Mouse (Mus musculus): ENCODE measurements around the gene Crtap.
"Not testable (repeated sequence)": the region's sequence is repeated elsewhere in the genome, so short reads cannot be mapped to it uniquely, and the experiment has no call there.

The Crtap gene

DNA sequence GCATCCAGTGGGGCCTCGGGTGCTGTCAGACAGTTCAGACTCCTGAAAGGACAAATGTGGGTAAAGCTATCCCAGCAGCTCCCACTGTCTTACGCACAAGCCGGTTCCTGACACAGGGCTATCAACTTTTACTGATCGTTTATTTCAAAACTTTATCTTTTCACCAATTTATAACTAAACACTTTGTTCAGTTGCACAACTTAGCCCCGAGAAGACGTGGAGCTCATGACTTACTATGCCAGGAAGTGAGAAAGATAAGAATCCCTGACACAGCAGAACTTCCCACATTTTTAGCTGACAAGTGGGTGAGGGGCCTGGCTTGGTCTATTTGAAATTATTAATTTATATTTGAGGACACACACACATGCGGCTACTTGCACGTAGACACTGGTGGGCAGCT lies 4.2 kb upstream of the Crtap start:
- no peak for DNase-seq

DNA sequence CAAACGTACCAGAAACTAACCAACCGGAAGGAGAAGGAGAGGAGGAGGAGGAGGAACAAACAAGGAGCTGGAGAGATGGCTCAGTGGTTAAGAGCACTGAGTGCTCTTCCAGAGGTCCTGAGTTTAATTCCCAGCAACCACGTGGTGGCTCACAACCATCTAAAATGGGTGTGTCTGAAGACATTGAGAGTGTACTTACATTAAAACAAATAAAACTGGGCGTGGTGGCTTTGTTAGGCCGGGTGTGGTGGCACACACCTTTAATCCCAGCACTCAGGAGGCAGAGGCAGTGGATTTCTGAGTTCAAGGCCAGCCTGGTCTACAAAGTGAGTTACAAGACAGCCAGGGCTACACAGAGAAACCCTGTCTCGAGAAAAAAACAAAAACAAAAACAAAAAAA lies 3.7 kb upstream of the Crtap start:
- not testable (repeated sequence) for DNase-seq

DNA sequence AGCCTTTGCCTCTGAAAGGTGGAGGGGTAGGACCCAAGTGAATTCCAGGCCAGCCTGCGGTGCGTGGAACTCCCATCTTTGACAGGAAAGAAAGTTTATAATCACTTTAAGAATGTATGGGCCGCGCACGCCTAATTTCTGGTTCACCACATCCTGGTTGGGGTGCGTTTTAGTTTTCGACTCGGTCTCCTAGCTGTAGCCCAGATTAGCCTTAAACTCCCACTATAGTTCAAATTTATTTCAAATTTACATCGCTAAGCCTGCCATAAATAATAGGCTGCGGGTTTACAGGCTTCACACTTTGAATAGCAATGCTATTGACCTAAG lies 237 bp upstream of the Crtap start:
- DNase-seq = no peak

DNA sequence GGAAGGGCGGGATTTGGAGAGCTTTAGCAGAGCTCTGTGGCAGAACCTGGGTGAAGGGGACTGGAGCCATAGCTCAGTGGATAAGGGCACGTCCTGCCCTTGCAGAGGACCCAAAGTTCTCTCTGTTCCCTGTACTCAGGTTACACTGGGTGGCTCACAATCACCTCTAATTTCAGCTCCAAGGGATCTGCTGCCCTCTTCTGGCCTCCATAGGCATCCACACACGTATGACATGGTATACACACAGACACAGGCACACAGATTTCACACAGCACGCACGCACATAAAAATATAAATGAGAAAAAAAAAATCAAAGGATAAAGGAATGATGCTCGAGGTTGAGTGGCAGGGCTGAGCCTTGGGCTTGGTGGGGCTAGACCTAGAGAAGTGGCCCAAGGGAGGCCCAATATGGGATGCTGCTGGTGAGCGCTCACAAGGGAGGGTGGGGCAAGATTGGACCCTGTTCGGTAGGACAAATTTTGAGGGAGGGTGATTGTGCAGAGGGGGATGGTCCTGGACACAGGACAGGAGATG lies 1.0 kb downstream of the Crtap start:
- no peak for DNase-seq

DNA sequence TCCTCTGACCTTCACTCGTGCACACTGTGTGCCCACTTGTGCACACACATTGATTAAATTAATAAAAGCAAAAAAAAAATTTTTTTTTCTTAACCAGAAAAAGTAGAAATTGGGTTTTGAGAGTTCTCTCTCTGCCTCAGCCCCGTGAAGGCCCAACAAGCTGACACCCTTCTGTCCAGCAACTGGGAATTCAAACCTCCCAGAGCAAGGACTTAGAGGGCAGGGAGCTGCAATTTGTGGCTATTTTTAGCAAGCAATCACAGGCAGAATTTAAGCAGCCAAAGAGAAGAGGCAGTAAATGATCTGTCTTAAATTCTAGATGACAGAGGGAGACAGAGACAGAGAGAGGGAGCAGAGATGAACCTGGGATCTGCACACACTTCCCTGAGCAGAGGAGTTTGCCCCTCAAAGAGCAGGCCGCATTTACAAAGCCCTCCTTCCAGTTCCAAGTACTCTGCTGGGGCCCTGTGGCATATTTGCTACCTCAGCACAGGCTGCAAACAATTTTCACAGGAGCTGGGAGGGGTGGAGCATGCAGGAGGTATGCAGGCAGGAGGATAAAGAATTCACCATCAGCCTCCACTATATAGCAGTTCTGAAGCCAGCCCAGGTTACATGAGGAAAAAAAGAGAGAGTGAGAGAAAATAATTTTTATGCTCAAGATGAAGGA lies 1.6 kb downstream of the Crtap start:
- DNase-seq = no peak

DNA sequence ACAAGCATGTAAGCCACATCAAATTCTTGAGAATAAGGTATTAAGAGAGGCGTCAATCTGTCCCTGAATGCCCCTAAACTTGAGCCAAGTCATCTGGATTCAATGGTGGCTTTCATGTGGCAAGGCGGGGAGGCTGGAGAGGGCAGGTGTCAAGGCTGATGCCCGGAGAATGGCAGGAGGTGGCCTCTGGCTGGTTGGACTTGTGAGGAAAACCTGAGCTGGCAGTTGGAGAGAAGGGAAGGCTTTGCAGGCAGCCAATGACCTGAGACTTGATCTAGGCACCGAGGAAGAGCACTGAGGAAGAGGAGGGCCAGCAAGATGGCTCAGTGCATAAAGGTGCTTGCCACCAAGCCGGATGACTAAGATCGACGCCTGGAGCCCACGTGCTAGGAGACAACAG lies 2.2 kb downstream of the Crtap start:
- DNase-seq = no peak

DNA sequence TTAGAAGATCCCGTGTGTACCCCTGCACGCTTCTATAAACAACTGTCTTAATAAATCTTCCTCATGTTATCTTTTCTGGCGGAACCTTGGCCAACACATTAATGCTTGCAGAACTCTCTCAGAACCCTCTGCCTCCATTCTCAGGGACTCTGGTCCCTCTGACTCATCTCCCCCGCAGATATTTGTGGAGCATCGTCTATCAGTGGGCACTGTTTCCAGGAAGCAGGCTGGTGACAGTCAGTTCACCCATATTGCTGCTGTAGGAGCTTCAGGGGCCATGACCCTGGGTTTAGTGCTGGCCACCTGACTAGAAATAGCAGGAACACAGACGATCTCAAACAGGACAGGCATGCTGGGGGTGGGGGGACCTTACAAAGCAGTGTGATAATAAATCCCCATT lies 3.4 kb downstream of the Crtap start:
- no peak for DNase-seq

DNA sequence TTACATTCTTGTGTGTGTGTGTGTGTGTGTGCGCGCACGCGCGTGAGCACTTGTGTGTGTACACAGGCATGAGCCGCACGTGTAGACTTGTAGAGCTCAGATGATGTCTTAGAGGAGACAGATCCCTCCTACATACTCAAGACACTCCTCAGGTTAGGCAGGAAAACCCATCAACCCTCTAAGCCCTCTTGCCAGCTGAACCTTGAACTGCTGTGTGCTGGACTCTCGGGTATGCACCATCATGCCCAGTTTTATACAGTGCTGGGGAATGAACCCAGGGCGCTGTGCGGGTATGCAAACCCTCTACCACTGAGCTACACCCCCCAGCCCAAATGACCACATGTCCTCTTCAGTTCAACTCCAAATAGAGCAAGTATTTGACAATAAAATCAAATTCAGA lies 5.3 kb downstream of the Crtap start:
- DNase-seq = no peak

DNA sequence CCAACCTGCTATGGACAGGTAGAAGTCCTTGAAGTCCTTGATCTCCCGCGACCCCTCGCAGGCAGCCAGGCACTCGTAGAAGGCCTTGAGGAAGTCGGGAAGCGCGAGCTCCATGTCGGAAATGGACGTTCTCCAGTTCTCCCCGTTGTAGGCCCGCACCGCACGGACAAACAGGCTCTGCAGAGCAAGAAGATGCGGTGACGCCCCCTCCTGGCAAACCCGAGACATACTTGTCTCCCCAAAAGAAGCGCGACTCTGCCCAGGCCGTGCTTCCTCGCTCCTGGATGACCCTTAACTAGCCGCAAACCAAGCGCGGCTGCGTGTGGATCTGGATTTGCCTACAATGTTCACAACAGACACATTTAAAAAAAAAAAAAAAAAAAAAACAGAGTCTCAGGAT lies 5.8 kb downstream of the Crtap start:
- DNase-seq = no peak

DNA sequence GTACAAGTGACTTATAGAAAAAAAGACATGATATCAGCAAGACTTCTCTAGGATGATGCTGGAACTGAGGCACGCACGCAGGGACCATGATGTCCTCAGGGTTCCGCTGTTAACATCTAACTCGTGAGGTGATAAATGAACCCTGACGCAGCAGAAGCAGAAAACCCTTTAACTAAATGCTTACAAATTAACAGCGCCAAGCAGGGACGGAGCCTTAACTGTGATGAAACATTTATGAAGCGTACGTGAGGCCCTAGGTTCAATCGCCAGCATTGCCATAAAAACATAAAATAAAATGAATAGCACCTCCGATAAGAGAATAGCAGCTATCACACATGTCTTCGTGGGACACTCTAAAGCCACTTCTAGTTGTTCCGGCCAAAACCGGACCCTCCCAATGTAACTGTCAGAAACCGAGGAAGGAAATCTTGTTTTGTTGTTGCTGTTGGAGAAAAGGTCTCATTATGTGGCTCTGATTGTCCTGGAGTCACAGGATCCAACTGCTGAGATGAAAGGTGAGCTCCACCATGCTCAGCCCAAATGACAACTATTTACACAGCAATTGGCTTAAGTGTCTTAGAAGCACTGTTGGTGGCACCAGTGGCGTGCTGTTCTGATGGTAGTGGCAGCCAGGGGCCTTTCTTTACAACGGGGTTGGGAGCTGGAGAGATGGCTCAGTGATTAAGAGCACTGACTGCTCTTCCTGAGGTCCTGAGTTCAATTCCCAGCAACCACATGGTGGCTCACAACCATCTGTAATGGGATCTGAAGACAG lies 7.4 kb downstream of the Crtap start:
- DNase-seq = no peak

DNA sequence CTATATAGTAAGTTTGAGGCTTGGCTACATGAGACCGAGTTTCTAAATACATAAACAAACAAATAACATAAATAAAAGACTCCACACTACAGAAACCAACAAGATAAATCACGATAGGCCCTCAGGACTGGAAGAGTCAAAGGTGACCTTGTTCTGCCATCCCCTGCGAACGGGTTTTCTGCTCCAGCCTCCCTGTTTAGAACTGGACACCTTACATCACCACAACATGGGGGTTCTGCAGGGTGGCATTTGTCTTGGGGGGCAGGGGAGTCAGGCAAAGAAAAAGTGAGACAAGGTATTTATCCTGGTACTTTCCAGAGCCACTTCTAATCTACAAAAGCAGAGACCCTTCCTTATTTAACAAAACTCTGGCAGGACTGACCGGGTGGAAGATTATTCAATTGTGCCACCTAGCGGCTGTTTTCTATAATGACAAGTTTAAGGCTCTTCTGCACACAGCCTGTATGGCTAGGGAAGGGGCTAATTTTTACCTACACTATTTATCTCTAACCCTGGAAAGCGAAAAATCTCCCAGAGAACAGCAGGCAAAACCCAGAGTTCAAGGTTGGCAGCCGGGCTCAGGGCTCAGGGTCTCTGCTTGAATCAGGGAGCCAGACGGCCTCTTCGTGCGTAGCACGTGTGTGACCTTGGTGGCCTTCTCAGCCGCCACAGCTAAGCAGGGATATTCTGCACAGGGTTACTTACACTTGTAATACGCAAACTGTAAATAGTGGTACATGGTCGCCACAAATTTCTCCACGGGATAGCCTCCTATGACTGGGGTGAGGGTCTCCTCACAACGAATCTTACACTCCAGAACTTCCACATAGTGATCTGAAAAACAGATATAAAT lies 9.4 kb downstream of the Crtap start:
- DNase-seq = no peak

DNA sequence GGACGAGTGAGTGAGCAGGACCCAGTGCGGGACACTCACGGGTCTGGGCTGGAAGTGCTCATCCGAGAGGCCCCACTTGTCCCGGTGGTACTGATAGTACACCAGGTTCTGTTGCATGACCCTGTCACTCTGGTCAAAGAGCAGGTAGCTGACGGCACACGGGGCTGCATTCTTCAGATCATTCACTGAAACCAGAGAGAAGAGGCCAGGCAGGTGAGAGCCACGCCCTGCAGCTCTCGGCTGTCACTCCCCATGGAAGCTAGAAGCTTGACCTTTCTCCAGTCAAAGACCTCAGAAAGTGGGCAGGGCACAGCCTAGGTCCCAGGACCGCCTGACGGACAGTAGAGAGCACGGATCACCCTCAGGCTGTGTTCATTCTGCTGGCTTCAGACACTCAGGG lies 10.6 kb downstream of the Crtap start:
- DNase-seq = no peak

DNA sequence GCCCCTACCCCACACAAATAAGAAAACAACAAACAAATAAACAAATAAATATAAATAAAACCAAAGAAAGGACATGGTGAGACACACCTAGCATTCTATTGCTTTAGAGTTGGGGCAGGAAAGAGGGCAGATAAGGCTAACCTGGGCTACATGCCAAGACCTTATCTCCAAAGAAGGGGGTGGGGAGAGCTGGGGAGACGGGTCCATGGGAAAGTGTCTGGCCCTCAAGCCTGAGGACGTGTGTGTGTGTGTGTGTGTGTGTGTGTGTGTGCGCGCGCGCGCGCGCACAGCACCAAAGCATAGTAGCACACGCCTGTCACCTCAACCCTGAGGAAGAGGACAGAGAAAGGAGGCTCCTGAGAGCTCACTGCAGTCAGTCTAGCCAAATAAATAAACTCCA lies 13.3 kb downstream of the Crtap start:
- no peak for DNase-seq

DNA sequence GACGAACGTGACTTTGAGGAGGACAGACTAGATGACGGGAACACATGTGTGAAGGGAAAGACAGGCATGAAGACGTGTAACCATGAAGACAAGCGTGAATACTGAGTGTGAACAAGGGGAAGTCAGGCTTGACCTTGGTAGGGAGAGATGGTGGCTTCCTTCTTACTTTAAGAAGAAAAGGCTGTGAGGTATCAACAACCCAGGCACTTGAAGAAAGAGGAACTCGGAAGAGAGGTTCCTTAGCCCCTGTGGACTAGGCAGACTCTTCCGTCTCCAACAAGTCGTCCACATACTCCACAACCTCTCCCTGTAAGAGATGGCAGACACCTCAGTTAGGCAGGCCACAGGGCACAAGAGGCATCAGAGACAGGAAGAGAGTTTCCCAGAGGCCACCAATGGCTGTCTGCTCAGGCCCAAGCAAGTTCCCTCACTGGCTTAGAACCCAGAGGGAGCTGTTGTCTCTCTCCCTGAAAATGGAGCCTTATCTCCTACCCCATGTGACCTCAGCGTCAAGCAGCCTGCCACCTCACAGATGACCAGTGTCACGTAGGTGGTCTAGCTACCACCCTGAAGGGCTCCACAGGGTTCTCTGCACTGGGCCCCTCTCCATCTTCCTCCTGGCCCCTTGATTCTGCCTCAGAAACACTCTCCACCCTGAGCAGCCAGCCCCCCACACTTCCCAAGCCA lies 15.1 kb downstream of the Crtap start:
- DNase-seq = no peak

DNA sequence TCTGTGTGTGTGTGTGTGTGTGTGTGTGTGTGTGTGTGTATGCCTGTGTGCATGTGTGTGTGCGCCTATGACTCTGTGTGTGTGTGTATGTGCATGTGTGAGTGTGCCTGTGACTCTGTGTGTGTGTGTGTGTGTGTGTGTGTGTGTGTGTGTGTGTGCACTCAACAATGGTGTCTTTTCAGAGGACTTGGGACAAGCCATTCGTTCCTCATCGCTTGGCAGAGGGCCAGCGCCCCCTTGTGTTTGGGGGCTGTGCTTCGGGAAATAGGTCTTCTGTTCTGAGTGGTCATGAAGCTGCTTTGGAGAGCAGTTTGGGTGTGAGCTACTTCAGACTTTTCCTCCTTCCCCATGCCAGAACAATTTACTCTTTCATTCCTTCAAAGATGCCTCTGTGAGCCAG lies 18.8 kb downstream of the Crtap start:
- DNase-seq = not testable (repeated sequence)

DNA sequence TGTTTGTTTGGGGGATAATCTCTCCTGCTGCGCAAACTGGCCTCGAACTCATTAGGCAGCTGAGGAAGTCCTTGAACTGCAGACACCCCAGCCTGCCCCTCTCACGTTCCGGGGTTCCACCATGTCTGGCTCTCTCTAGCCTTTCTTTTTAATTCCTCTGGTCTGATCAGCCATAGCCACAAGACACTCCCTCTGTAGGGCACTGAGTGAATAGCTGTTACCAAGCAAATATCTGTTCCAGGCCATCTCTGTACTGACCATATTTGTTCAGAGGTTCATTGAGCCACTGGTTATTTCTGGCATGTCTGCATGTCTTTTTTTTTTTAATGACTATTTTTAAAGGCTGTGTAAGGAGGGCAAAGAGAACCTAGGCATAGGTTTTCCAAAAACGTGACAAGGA lies 21.1 kb downstream of the Crtap start:
- not testable (repeated sequence) for DNase-seq

DNA sequence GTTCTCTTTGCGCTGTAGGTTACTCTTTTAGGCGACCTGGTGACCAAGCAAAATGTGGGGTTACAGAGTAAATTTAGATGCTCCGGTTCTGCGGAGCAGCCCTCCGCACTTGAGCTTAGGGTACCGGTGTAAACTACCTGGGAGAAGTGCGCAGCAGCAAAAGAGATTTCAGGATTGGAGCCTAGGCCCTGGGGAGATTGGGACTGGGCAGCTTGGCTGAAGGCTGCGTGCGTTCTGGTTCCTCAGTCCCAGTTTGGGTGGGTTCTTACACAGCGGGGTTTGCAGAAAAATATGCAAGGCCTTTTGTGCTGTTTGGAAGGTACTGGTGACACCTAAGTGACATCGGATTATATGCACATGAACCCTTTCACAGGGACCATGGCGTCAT lies 22.0 kb downstream of the Crtap start:
- no peak for DNase-seq

DNA sequence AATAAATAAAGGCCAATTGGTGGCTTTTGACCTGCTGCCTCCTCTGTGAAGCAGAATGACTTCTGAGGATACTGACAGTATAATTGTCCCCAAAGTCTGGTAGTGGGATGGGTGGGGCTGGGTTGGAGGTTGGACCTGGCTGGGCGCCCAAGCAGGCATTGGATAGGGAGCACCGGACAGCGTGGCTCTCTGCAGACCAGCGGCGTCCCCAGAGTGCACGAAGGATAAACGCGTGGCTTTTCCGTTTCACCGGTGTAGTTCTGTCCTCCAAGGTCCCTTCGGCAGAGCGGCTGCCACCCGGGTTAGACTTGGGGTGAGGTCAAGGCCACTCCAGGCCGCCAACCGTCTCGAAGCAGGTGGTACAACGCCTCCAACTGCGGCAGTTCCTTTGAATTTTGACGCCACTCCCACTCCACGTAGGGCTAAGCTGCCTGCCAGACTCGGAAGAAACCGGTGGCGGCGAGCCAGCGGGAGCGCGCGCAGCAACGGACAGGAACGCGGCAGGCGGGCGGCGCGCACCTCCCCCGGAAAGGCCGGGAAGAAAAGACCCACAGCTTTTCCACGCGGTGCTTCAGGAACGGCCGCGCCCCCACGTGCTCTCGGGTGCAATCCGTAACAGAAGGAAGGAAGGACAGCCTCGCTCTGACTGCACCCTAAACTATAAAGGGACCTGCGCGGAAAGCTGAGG lies 22.5 kb downstream of the Crtap start:
- peak; percentile 65 for DNase-seq

DNA sequence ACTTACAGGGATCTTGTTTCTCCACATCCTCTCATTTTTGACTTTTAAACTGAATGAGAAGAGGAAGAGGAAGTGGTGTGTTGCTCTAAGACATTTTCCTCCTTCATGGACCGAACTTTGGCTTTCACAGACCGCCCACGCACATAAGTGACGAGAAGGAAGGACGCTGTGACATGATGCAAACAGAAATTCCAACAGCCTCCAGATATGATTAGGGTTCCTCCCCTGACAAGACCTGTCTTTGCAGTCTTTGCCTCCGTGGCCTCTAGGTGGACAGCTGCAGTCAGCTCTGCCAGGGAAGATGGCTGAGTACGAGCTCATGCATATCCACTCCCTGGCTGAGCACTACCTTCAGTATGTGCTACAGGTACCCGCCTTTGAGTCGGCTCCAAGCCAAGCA lies 60.6 kb downstream of the Crtap start, which contains the start of gene Bcl2a1c:
TSS of gene Bcl2a1c (plus strand) at position 281 of the 400 bp plus-strand sequence.
- DNase-seq = not testable (repeated sequence)

DNA sequence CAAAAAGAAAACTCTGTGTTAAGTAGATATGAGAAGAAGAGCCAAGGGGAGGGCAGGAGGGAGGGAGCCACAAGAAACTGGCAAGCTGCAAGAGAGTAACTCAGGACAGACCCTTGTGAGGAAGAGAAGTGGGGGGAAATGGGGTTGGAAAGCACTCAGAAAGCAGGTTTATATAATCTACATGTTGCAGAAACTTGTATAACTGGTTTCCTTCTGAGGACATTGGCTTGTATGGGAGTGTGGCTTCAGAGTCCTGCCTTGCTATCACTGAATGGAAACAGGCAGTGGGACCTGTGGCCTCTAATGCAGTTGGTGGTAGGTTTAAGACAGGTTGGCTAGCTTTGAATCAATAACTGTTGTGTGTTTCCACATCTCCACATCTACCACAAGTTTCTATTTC lies 62.1 kb downstream of the Crtap start:
- not testable (repeated sequence) for DNase-seq

DNA sequence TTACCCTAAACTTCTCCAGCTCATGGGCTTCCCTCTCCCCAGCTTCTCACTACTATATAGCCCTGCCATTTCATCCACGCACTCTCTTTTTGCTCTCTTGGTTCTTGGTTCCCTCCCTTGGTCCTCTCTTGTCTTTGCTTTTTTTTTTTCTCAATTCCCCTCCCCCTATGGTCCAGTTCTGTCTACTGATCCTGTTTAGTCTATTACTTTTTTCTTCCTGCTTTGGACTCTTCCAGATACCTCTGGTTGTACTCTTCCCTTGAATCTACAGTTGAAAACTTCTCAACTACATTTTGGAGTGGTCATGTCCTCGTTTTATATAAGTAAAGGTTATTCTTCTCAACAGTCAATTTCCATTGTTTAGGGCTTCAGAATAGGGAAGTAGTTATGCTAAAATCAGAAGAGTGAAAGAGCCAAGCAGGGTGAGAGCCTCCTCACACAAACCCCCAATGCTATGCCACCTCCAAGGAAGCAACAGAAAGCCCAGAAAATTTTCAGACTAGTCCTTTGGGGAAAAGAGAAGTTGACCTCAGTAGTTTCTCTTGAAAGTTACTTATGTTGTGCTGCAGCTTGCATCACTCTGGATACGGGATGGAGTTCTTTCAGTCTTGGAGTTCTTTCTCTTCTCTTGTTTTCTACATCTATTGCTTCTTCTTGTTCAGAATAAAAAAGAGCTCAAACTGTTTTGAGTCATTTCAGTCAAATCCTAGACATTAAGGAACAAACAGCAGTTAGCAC lies 64.3 kb downstream of the Crtap start:
- DNase-seq = no peak
